In the genomic region with DNA sequence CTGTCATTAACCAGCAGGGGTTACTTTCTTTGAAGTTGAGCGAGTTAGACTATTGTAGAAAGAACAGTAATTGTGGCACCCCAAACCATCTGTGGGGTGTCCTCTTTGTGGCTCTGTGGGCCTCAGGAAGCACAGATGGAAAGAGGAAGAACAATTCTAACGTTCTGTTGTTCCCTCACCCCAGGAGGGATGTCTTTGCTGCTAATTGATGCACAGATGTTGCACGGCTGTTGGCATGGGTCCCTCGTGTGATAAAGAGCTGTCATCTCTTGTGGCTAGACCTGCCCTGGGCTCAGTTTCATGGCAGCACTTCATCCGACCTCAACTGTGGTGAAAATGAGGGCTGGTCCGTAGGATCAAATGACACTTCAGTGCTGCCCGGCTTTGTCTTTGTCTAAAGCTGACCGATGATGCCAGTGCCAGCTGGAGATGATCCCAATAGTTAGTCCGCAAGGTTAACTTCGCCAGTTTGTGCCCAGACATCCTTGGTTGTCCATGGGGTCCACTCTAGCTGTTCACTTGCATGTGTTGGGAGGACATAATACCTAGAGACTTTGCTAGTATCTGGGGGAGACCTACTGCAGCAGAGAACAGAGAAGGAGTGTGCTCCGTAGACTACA, we compare ENCODE assay signal across 10 mouse cellular contexts.
A peak's percentile ranks its signal among the peaks of the same experiment; 100 is the strongest.
DNase-seq lines count a peak whose midpoint lies in the region; ATAC-seq lines count a peak whose summit lies in the region.
"Had no signal": no experiment of that assay in that cellular context is flagged by ENCODE, and none has a peak within 500 bp of the region (broad histone marks: within the 10 kb centered on the region; RNA-seq: fewer than 3 reads in every experiment).

No protein-coding gene starts in this region.

- 41% methylated on average over 11 of the region's 11 CpGs for WGBS in embryonic facial prominence, embryonic 14.5 days
- WGBS in embryonic facial prominence, embryonic 10.5 days, result 44% methylated on average over 11 of the region's 11 CpGs
- WGBS in neural tube, embryonic 14.5 days, result 28% methylated on average over 11 of the region's 11 CpGs
- 39% methylated on average over 11 of the region's 11 CpGs for WGBS in embryonic facial prominence, embryonic 15.5 days

- H3K36me3 ChIP-seq in embryonic facial prominence, embryonic 14.5 days (ENCODE audit: control insufficient read depth, insufficient read depth, low read length), result no peaks in the 10 kb centered on the region
- no peaks in the 10 kb centered on the region for H3K36me3 ChIP-seq in embryonic facial prominence, embryonic 10.5 days (replicated peaks)
- H3K36me3 ChIP-seq in neural tube, embryonic 14.5 days (ENCODE audit: control insufficient read depth, insufficient read depth, low read length), result no peaks in the 10 kb centered on the region
- no peaks in the 10 kb centered on the region for H3K36me3 ChIP-seq in embryonic facial prominence, embryonic 15.5 days
- no peaks in the 10 kb centered on the region for H3K36me3 ChIP-seq in splenic B cell, adult 2 months (ENCODE audit: control insufficient read depth, insufficient read depth, low read length, poor library complexity, severe bottlenecking)
- H3K36me3 ChIP-seq: forebrain, embryonic 12.5 days; midbrain, embryonic 15.5 days had no signal

- H3K4me2 ChIP-seq in embryonic facial prominence, embryonic 14.5 days (ENCODE audit: low read depth, low read length), result no peak overlapping the region
- no peak overlapping the region for H3K4me2 ChIP-seq in neural tube, embryonic 14.5 days (ENCODE audit: low read depth, low read length)
- H3K4me2 ChIP-seq in embryonic facial prominence, embryonic 15.5 days (replicated peaks), result no peak overlapping the region
- H3K4me2 ChIP-seq: forebrain, embryonic 12.5 days; midbrain, embryonic 15.5 days had no signal

- no peaks in the 10 kb centered on the region for H3K9me3 ChIP-seq in embryonic facial prominence, embryonic 14.5 days (ENCODE audit: control insufficient read depth, low read length)
- H3K9me3 ChIP-seq in embryonic facial prominence, embryonic 10.5 days, result no peaks in the 10 kb centered on the region
- no peaks in the 10 kb centered on the region for H3K9me3 ChIP-seq in neural tube, embryonic 14.5 days (ENCODE audit: control insufficient read depth, low read length)
- no peaks in the 10 kb centered on the region for H3K9me3 ChIP-seq in embryonic facial prominence, embryonic 15.5 days (replicated peaks)
- H3K9me3 ChIP-seq: forebrain, embryonic 12.5 days; midbrain, embryonic 15.5 days had no signal

- no peak overlapping the region for H3K4me3 ChIP-seq in embryonic facial prominence, embryonic 14.5 days (ENCODE audit: low read depth, low read length)
- no peak overlapping the region for H3K4me3 ChIP-seq in embryonic facial prominence, embryonic 10.5 days
- H3K4me3 ChIP-seq in neural tube, embryonic 14.5 days (ENCODE audit: low read depth, low read length), result no peak overlapping the region
- no peak overlapping the region for H3K4me3 ChIP-seq in embryonic facial prominence, embryonic 15.5 days (replicated peaks)
- H3K4me3 ChIP-seq: forebrain, embryonic 12.5 days; midbrain, embryonic 15.5 days had no signal

- H3K4me1 ChIP-seq in embryonic facial prominence, embryonic 14.5 days (ENCODE audit: control insufficient read depth, insufficient read depth, low read length), result no peaks in the 10 kb centered on the region
- H3K4me1 ChIP-seq in embryonic facial prominence, embryonic 10.5 days, result peaks cover 20% of the 10 kb centered on the region
- no peaks in the 10 kb centered on the region for H3K4me1 ChIP-seq in neural tube, embryonic 14.5 days (ENCODE audit: control insufficient read depth, insufficient read depth, low read length)
- H3K4me1 ChIP-seq in embryonic facial prominence, embryonic 15.5 days, result peaks cover 9% of the 10 kb centered on the region; the same call in 1 of the 2 replicates

- no peak overlapping the region for H3K27ac ChIP-seq in embryonic facial prominence, embryonic 14.5 days (replicated peaks; ENCODE audit: low read depth, low read length)
- H3K27ac ChIP-seq in embryonic facial prominence, embryonic 10.5 days (replicated peaks), result no peak overlapping the region
- no peak overlapping the region for H3K27ac ChIP-seq in neural tube, embryonic 14.5 days (ENCODE audit: low read depth, low read length)
- no peak overlapping the region for H3K27ac ChIP-seq in embryonic facial prominence, embryonic 15.5 days (replicated peaks)
- H3K27ac ChIP-seq: forebrain, embryonic 12.5 days; midbrain, embryonic 15.5 days had no signal

- peak; percentile 54 for DNase-seq in embryonic facial prominence, embryonic 14.5 days (ENCODE audit: low spot score)
- no peak for DNase-seq in embryonic facial prominence, embryonic 10.5 days (ENCODE audit: low spot score)
- DNase-seq in neural tube, embryonic 10.5 days (ENCODE audit: extremely low spot score, low spot score), result no peak
- peak; percentile 23 for DNase-seq in splenic B cell, adult 2 months (ENCODE audit: low read depth, low spot score)
- DNase-seq in spleen, adult 12 weeks (ENCODE audit: low spot score), result no peak
- DNase-seq in embryo, embryonic 10 days (ENCODE audit: low spot score), result no peak

- no peaks in the 10 kb centered on the region for H3K27me3 ChIP-seq in embryonic facial prominence, embryonic 14.5 days (replicated peaks; ENCODE audit: control insufficient read depth, insufficient read depth, low read length)
- no peaks in the 10 kb centered on the region for H3K27me3 ChIP-seq in embryonic facial prominence, embryonic 10.5 days (replicated peaks; ENCODE audit: low read depth, poor library complexity, severe bottlenecking)
- no peaks in the 10 kb centered on the region for H3K27me3 ChIP-seq in neural tube, embryonic 14.5 days (ENCODE audit: control insufficient read depth, insufficient read depth, low read length)
- no peaks in the 10 kb centered on the region for H3K27me3 ChIP-seq in embryonic facial prominence, embryonic 15.5 days
- no peaks in the 10 kb centered on the region for H3K27me3 ChIP-seq in splenic B cell, adult 2 months (ENCODE audit: control insufficient read depth, insufficient read depth, low read length, poor library complexity, severe bottlenecking)
- H3K27me3 ChIP-seq: forebrain, embryonic 12.5 days; midbrain, embryonic 15.5 days had no signal

- ATAC-seq in embryonic facial prominence, embryonic 14.5 days (ENCODE audit: low read depth), result peak; percentile 19; the same call in 1 of the 2 replicates
- peak; percentile 35; the same call in 1 of the 2 replicates for ATAC-seq in neural tube, embryonic 14.5 days (ENCODE audit: low read depth)
- peak; percentile 43; the same call in 1 of the 2 replicates for ATAC-seq in embryonic facial prominence, embryonic 15.5 days (ENCODE audit: insufficient number of reproducible peaks, low FRiP score, low TSS enrichment, low read depth)

- H3K9ac ChIP-seq in embryonic facial prominence, embryonic 14.5 days (ENCODE audit: low read depth, low read length), result no peak overlapping the region
- no peak overlapping the region for H3K9ac ChIP-seq in neural tube, embryonic 14.5 days (replicated peaks; ENCODE audit: low read depth, low read length)
- H3K9ac ChIP-seq in embryonic facial prominence, embryonic 15.5 days, result no peak overlapping the region
- H3K9ac ChIP-seq: forebrain, embryonic 12.5 days; midbrain, embryonic 15.5 days had no signal

Comparison
In these comparisons a context has a peak if more than half of its experiments do, and no peak if none do; other contexts are left out.
1. DNase-seq: peak in embryonic facial prominence, embryonic 14.5 days (single experiment) and splenic B cell, adult 2 months (single experiment); none in embryonic facial prominence, embryonic 10.5 days (single experiment), neural tube, embryonic 10.5 days (single experiment), spleen, adult 12 weeks (single experiment) and embryo, embryonic 10 days (single experiment).
2. Peak in every context shown above with its lines, with median percentiles within 50 percentile points of each other: ATAC-seq.